Mouse (Mus musculus) heart, postnatal 0 days (tissue): ENCODE measurements around the gene Plekhn1. TPM values are rescaled to one million over a fixed set of nuclear protein-coding genes. Genes with fewer than 3 reads are reported as not detected.

Source experiments
- ATAC-seq: fragments of 200-750 bp; cut with Nextera tagmentation; 2 replicates; pipeline ENCODE4 v1.8.0; 2017; ENCODE audit warnings: low read depth, moderate number of reproducible peaks, moderate library complexity; ENCODE audit not compliant: insufficient read depth
- DNase-seq: peaks from one replicate; pipeline ENCODE4 v3.0.0-alpha.2; 2016; ENCODE audit warnings: low spot score
- H3K27ac ChIP-seq: fragments of 300-500 bp; sonication (generic); 2 replicates; pipeline ENCODE4 v1.5.1; 2014; ENCODE audit warnings: low read depth, mild to moderate bottlenecking
- H3K27me3 ChIP-seq: fragments of 300-500 bp; sonication (generic); 2 replicates; pipeline ENCODE4 v1.6.1; 2014; ENCODE audit warnings: low read length, mixed read lengths; ENCODE audit not compliant: control insufficient read depth, insufficient read depth
- H3K36me3 ChIP-seq: fragments of 300-500 bp; sonication (generic); replicated peaks from 2 replicates; pipeline ENCODE4 v1.6.1; 2014; ENCODE audit warnings: low read length, mixed read lengths; ENCODE audit not compliant: control insufficient read depth, insufficient read depth
- H3K4me1 ChIP-seq: fragments of 300-500 bp; sonication (generic); 2 replicates; pipeline ENCODE4 v1.6.1; 2014; ENCODE audit warnings: antibody characterized with exemption; ENCODE audit not compliant: control insufficient read depth, insufficient read depth
- H3K4me2 ChIP-seq: fragments of 300-500 bp; sonication (generic); 2 replicates; pipeline ENCODE4 v1.6.1; 2014; ENCODE audit warnings: low read depth, mild to moderate bottlenecking, low read length, moderate library complexity
- H3K4me3 ChIP-seq: fragments of 300-500 bp; sonication (generic); 2 replicates; pipeline ENCODE4 v1.5.1; 2014; ENCODE audit warnings: low read depth, low read length
- H3K9ac ChIP-seq: fragments of 300-500 bp; sonication (generic); replicated peaks from 2 replicates; pipeline ENCODE4 v1.6.1; 2014; ENCODE audit warnings: low read depth, low read length, mixed read lengths
- H3K9me3 ChIP-seq: fragments of 300-500 bp; sonication (generic); replicated peaks from 2 replicates; pipeline ENCODE4 v1.6.1; 2016; ENCODE audit warnings: low read length; ENCODE audit not compliant: control insufficient read depth
- CTCF ChIP-seq: IDR thresholded peaks from 2 replicates; pipeline ENCODE4 v1.5.1; 2016; ENCODE audit warnings: antibody characterized with exemption, control low read depth, low read depth
- EP300 ChIP-seq: IDR thresholded peaks from 2 replicates; pipeline ENCODE4 v1.6.1; 2016; ENCODE audit warnings: antibody characterized with exemption, low read depth
- WGBS: fragments of 180-500 bp; shearing (Covaris S2); extraction: QIAGEN DNeasy Blood & Tissue Kit; methylation state at CpG from one replicate; pipeline ENCODE4 v1.1.7; 2014; 5-methylcytosine and 5-hydroxymethylcytosine counted together
- polyA plus RNA-seq: library from polyadenylated mRNA; unstranded; fragments of >200 nt; fragmentation: Nextera tagmentation; extraction: Ambion mirVana; gene quantifications from 2 replicates; pipeline ENCODE4 v1.2.1, GENCODE M21; 2015
- total RNA-seq: library from RNA; depleted of rRNA; stranded (reverse); fragments of >200 nt; gene quantifications from 2 replicates; pipeline ENCODE4 v1.2.3, GENCODE M21; 2014; ENCODE audit warnings: low replicate concordance

The Plekhn1 gene
- total and polyA plus RNA-seq, 2 experiments from 2014 or later, result 5.9 to 21.9 TPM

DNA sequence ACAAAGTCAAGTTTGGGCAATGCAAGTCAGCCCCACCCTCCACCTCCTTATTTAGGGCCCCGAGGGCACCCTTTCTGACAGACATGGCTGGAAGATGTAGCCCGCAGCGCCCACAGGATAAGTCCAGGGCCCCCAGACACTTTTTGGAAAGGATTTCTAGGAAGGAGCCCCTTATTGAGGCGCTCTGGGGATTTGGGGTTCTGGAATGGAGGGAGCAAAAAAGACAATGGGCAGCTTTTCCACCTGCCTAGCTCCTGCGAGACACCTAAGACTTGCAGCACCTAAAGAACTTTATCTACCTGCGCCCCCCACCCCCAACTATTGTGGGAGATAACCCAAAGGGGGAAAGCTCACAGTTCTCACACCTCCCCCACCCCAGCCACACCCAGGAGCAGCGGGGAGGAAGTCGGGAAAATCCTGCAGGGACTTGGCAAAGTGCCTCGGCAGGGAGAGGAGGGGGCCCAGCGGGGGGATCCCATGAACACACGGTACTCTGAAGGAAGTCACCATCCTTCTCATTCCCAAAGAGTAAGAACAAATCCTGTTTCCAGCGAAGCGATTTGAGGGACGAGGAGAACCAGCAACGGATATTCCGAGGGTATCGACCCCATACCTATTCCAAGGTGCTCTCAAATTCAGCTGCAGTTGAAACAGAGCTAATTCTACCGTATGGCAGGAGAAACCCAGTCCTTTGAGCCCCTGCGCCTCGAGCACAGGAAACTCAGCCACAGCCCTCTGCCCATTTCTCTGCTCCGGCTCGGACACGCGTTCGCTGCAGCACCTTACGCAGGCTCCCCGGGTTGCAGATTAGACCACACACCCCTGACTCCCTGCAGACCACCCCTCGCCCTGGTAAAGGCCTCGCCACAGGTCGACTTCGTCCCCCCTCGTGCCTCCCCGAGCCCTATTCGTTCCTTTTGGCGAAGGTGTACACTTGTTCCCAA, 38.5 kb downstream of the Plekhn1 start:
- peak overlapping the region; percentile 80 for H3K4me3 ChIP-seq
- peak overlapping the region; percentile 71 for H3K27ac ChIP-seq
- no peak for TF ChIP-seq CTCF
- 0 out of 2 replicates have a peak, but pooled peaks have one; percentile 32 for TF ChIP-seq EP300
- 4% methylated on average over 35 of the region's 35 CpGs for WGBS
- no peak for ATAC-seq
- H3K4me2 ChIP-seq, result peak overlapping the region; percentile 93
- DNase-seq, result peak; percentile 72
- no peaks in the 10 kb centered on the region for H3K27me3 ChIP-seq
- H3K9me3 ChIP-seq, result no peaks in the 10 kb centered on the region
- H3K4me1 ChIP-seq, result peaks cover 18% of the 10 kb centered on the region
- H3K9ac ChIP-seq, result peak overlapping the region; percentile 77
- peaks cover 6% of the 10 kb centered on the region; the same call in 1 of the 2 replicates for H3K36me3 ChIP-seq

DNA sequence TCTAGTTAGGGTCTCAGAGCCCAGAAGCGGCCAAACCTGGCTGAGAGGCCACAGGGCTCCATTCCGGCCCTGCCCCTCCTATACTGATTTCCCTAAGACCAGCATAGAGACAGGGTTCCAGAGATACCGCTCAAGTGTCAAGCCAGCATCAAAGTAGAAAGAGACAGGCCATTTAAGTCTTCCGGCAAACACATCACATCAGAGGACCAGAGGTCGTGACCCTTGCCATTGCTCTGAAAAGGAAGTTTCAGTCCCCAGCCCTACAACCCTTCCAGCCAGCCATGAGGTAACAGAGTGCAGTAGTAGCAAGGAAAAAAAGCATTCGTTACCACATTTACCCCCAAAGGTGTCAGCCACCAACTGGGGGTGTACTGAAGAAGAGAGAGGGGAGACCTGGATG, 40.3 kb downstream of the Plekhn1 start:
- ATAC-seq, result no peak
- no peak for DNase-seq
- TF ChIP-seq CTCF, result no peak
- TF ChIP-seq EP300, result no peak
- Histone ChIP-seq H3K27ac (no peak overlapping the region), H3K4me2 (no peak overlapping the region), H3K4me3 (no peak overlapping the region), H3K9me3 (no peaks in the 10 kb centered on the region), H3K4me1 (peaks cover 20% of the 10 kb centered on the region), H3K36me3 (peaks cover 6% of the 10 kb centered on the region; the same call in 1 of the 2 replicates), H3K9ac (no peak overlapping the region), H3K27me3 (no peaks in the 10 kb centered on the region)
- 75% methylated on average over 6 of the region's 6 CpGs for WGBS

DNA sequence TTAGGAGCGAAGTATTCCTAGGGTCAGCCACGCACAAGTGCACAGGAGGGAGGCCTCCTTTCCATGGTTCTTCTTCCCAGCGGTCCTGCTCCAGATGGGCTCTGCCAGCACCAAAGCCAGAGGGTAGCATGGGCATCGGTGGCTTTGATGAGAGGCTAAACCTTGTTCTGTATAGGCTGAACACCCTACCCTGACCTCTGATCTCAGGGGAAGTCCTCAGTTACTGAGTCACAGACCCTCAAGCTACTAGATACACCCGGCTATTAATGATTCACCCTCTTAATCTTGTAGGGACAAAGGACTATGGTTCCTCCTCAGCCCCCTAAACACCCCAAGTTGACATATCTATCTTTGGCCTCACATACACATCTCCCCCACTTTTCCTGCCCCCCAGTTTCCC, 40.8 kb downstream of the Plekhn1 start:
- WGBS, result 80% methylated on average over 5 of the region's 5 CpGs
- peaks cover 25% of the 10 kb centered on the region for H3K4me1 ChIP-seq
- H3K4me2 ChIP-seq, result no peak overlapping the region
- no peaks in the 10 kb centered on the region for H3K27me3 ChIP-seq
- H3K27ac ChIP-seq, result no peak overlapping the region
- no peak overlapping the region for H3K4me3 ChIP-seq
- DNase-seq, result no peak
- H3K9me3 ChIP-seq, result no peaks in the 10 kb centered on the region
- H3K36me3 ChIP-seq, result peaks cover 6% of the 10 kb centered on the region; the same call in 1 of the 2 replicates
- ATAC-seq, result no peak
- H3K9ac ChIP-seq, result no peak overlapping the region
- TF ChIP-seq EP300 (no peak), CTCF (no peak)

DNA sequence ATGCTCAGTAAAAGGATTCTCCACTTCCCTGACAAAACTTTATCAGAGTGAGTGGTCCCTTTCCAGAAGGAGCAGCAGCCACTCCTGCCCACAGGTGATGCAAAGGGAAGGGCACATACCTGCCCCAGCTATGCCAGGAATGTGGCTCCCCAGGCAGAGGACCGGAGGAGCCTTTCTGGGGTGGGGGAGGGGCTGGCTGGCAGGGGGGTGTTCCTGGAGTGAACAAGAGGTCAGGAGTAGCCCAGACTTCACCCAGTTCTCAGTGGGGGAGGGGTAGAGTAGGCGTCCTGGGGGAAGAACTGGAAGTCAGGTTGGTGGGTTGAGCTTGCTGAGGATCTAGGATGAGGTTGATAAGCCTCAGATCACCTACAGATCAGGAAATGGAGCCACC, 41.5 kb downstream of the Plekhn1 start:
- WGBS, result 32% methylated on average over 2 of the region's 2 CpGs
- H3K9ac ChIP-seq, result no peak overlapping the region
- H3K36me3 ChIP-seq, result peaks cover 6% of the 10 kb centered on the region; the same call in 1 of the 2 replicates
- TF ChIP-seq CTCF (no peak), EP300 (no peak)
- no peak for ATAC-seq
- no peak for DNase-seq
- H3K4me3 ChIP-seq, result no peak overlapping the region
- no peak overlapping the region for H3K27ac ChIP-seq
- peaks cover 28% of the 10 kb centered on the region for H3K4me1 ChIP-seq
- no peaks in the 10 kb centered on the region for H3K27me3 ChIP-seq
- no peak overlapping the region for H3K4me2 ChIP-seq
- H3K9me3 ChIP-seq, result no peaks in the 10 kb centered on the region

DNA sequence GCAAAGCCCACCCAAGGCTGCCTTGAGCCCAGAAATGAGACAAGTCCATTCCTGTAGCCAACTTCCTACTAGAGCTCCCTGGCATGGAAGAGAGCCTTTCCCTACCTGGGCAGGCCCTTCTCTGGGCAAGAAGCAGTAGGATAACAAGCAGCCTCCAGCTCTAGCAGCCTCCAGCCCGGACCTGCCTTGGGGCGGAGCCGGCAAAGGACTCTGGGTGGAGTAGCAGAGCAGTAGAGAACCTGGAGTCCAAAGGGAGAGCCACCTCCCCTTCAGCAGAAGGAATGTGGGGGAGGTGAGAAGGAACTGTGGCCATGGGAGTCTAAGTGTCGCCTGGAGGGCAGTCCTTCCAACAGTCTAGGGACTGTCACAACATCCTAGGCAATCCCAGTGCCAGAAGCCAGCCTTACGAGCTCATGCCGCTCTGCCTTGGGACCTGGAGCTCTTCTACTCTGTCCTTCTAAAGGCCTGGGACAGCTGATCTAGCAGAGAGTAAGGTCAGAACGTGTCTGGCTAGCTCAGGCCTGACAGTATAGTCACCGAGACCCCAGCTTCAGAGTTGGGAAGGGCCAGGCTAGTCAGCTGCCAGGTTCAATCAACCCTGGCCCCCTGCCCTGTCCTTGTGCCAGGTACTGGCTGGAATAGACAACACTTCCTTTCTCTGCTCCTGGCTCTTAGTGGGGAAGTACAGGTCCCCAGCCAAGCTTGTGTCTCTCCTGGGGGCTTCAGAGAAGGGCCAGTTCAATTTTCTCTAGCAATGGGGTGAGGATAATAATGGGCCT, 42.0 kb downstream of the Plekhn1 start:
- ATAC-seq (no peak), DNase-seq (no peak)
- H3K4me3 ChIP-seq, result no peak overlapping the region
- peaks cover 6% of the 10 kb centered on the region; the same call in 1 of the 2 replicates for H3K36me3 ChIP-seq
- TF ChIP-seq EP300, result no peak
- TF ChIP-seq CTCF, result no peak
- H3K4me1 ChIP-seq, result peaks cover 28% of the 10 kb centered on the region
- H3K9me3 ChIP-seq, result no peaks in the 10 kb centered on the region
- H3K27me3 ChIP-seq, result no peaks in the 10 kb centered on the region
- peak overlapping the region; percentile 54 for H3K27ac ChIP-seq
- WGBS, result 44% methylated on average over 8 of the region's 8 CpGs
- no peak overlapping the region for H3K9ac ChIP-seq
- H3K4me2 ChIP-seq, result no peak overlapping the region
